16 mouse cellular contexts compared by ENCODE assay signal in genomic region chr6:18434828-18435531, GRCm38 (mm10).
DNase-seq lines count a peak whose midpoint lies in the region; ATAC-seq and TF ChIP-seq lines count a peak whose summit lies in the region.
"Had no signal": no experiment of that assay in that cellular context is flagged by ENCODE, and none has a peak within 500 bp of the region (broad histone marks: within the 10 kb centered on the region; RNA-seq: fewer than 3 reads in every experiment).

No protein-coding gene starts in this region.

- peaks cover 39% of the 10 kb centered on the region for H3K4me1 ChIP-seq in heart, embryonic 12.5 days (replicated peaks)
- no peaks in the 10 kb centered on the region for H3K4me1 ChIP-seq in bone marrow, adult 2 months (ENCODE audit: control insufficient read depth, insufficient read depth, low read length)
- H3K4me1 ChIP-seq: neural tube, embryonic 12.5 days had no signal

- WGBS in heart, embryonic 12.5 days = 59% methylated on average over 16 of the region's 16 CpGs
- WGBS in bone marrow, adult 2 months = 67% methylated on average over 16 of the region's 16 CpGs

- intact Hi-C loops in heart, postnatal 10 days (cut with DNase I) = no loop called here
- intact Hi-C loops in gastrocnemius, postnatal 14 days (cut with DNase I; ENCODE audit: low total_unique reads) = no loop called here

- no peaks in the 10 kb centered on the region for H3K9me3 ChIP-seq in heart, embryonic 12.5 days (replicated peaks)
- H3K9me3 ChIP-seq: neural tube, embryonic 12.5 days had no signal

- no peak for TF ChIP-seq POLR2A in bone marrow, adult 2 months (IDR thresholded peaks at IDR 0.05; ENCODE audit: borderline replicate concordance, control insufficient read depth, low read depth, low read length)

- no peak for ATAC-seq in heart, embryonic 12.5 days (ENCODE audit: insufficient number of reproducible peaks, low FRiP score)
- ATAC-seq: hindbrain, postnatal 0 days; midbrain, embryonic 16.5 days had no signal

- no peak overlapping the region for H3K9ac ChIP-seq in heart, embryonic 12.5 days
- H3K9ac ChIP-seq: lung, embryonic 14.5 days; neural tube, embryonic 12.5 days had no signal

- H3K36me3 ChIP-seq in heart, embryonic 12.5 days = peaks cover 10% of the 10 kb centered on the region; the same call in 1 of the 2 replicates

- H3K27me3 ChIP-seq in heart, embryonic 12.5 days (replicated peaks) = no peaks in the 10 kb centered on the region
- H3K27me3 ChIP-seq: neural tube, embryonic 12.5 days had no signal

- peak overlapping the region; percentile 70 for H3K27ac ChIP-seq in heart, embryonic 12.5 days (ENCODE audit: poor library complexity, severe bottlenecking)
- H3K27ac ChIP-seq in bone marrow, adult 2 months (ENCODE audit: control insufficient read depth, insufficient read depth, low read depth, low read length, poor library complexity) = peak overlapping the region; percentile 61
- H3K27ac ChIP-seq: hindbrain, postnatal 0 days; kidney, postnatal 0 days; neural tube, embryonic 12.5 days had no signal

- H3K4me3 ChIP-seq in heart, embryonic 12.5 days = no peak overlapping the region
- peak overlapping the region; percentile 54 for H3K4me3 ChIP-seq in bone marrow, adult 2 months (replicated peaks; ENCODE audit: control insufficient read depth, low read depth, low read length)
- H3K4me3 ChIP-seq: neural tube, embryonic 12.5 days had no signal

- DNase-seq in heart, postnatal 10 days = no peak
- peak; percentile 81 for DNase-seq in liver
- peak; percentile 27 to 54 for DNase-seq in spleen, postnatal 10 days (ENCODE audit: low spot score in 2 of 2)
- DNase-seq in urinary bladder, adult 18-20 months (ENCODE audit: low spot score in 2 of 2) = no peak
- DNase-seq in right cerebral cortex, postnatal 4 days = no peak
- DNase-seq in gastrocnemius, postnatal 14 days = no peak
- DNase-seq: adrenal gland, postnatal 25 days; cerebellum, adult 18-20 months; heart, postnatal 14 days; lung, embryonic 14.5 days had no signal

- H3K4me2 ChIP-seq in heart, embryonic 12.5 days = no peak overlapping the region
- H3K4me2 ChIP-seq: lung, embryonic 14.5 days; neural tube, embryonic 12.5 days had no signal

- TF ChIP-seq CTCF in bone marrow, adult 2 months (IDR thresholded peaks at IDR 0.05; ENCODE audit: control insufficient read depth, insufficient read depth, low read length) = no peak

Comparison
In these comparisons a context has a peak if more than half of its experiments do, and no peak if none do; other contexts are left out.
1. DNase-seq: peak in liver (single experiment) and spleen, postnatal 10 days (2 of 2); none in heart, postnatal 10 days (0 of 2), urinary bladder, adult 18-20 months (0 of 2), right cerebral cortex, postnatal 4 days (single experiment) and gastrocnemius, postnatal 14 days (single experiment).